ENCODE assay signal across 11 mouse cellular contexts in genomic region chr11:76059971-76060370, GRCm38 (mm10). TPM values are rescaled to one million over a fixed set of nuclear protein-coding genes. Genes with fewer than 3 reads are reported as not detected.
DNase-seq lines count a peak whose midpoint lies in the region; ATAC-seq lines count a peak whose summit lies in the region.
"Had no signal": no experiment of that assay in that cellular context is flagged by ENCODE, and none has a peak within 500 bp of the region (broad histone marks: within the 10 kb centered on the region; RNA-seq: fewer than 3 reads in every experiment).

No protein-coding gene starts in this region.

- no peak overlapping the region for H3K4me2 ChIP-seq in embryonic facial prominence, embryonic 15.5 days (replicated peaks)
- H3K4me2 ChIP-seq in stomach, embryonic 15.5 days = no peak overlapping the region
- H3K4me2 ChIP-seq: heart, embryonic 13.5 days; neural tube, embryonic 13.5 days had no signal

- intact Hi-C loops in left cerebral cortex, postnatal 25 days (cut with DNase I) = no loop called here

- H3K27me3 ChIP-seq in heart, embryonic 10.5 days (ENCODE audit: insufficient read depth, poor library complexity, severe bottlenecking) = no peaks in the 10 kb centered on the region
- H3K27me3 ChIP-seq in embryonic facial prominence, embryonic 15.5 days = no peaks in the 10 kb centered on the region
- no peaks in the 10 kb centered on the region for H3K27me3 ChIP-seq in stomach, embryonic 15.5 days (replicated peaks)
- H3K27me3 ChIP-seq: heart, embryonic 13.5 days; neural tube, embryonic 13.5 days had no signal

- H3K27ac ChIP-seq in heart, embryonic 10.5 days = peak overlapping the region; percentile 59
- peak overlapping the region; percentile 35; the same call in 1 of the 2 replicates for H3K27ac ChIP-seq in embryonic facial prominence, embryonic 15.5 days (replicated peaks)
- peak overlapping the region; percentile 5; the same call in 1 of the 2 replicates for H3K27ac ChIP-seq in stomach, embryonic 15.5 days
- H3K27ac ChIP-seq: heart, embryonic 13.5 days; neural tube, embryonic 13.5 days had no signal

- WGBS in heart, embryonic 10.5 days = 72% methylated on average over 7 of the region's 7 CpGs
- 33% methylated on average over 7 of the region's 7 CpGs for WGBS in embryonic facial prominence, embryonic 15.5 days
- WGBS in stomach, embryonic 15.5 days = 42% methylated on average over 7 of the region's 7 CpGs

- ATAC-seq in embryonic facial prominence, embryonic 15.5 days (ENCODE audit: insufficient number of reproducible peaks, low FRiP score, low TSS enrichment, low read depth) = no peak
- no peak for ATAC-seq in stomach, embryonic 15.5 days (ENCODE audit: insufficient read depth, low FRiP score, low read depth)

- H3K9me3 ChIP-seq in heart, embryonic 10.5 days = no peaks in the 10 kb centered on the region
- H3K9me3 ChIP-seq in embryonic facial prominence, embryonic 15.5 days (replicated peaks) = no peaks in the 10 kb centered on the region
- no peaks in the 10 kb centered on the region for H3K9me3 ChIP-seq in stomach, embryonic 15.5 days
- H3K9me3 ChIP-seq: heart, embryonic 13.5 days; neural tube, embryonic 13.5 days had no signal

- no peak overlapping the region for H3K9ac ChIP-seq in embryonic facial prominence, embryonic 15.5 days
- no peak overlapping the region for H3K9ac ChIP-seq in stomach, embryonic 15.5 days
- H3K9ac ChIP-seq: heart, embryonic 13.5 days; neural tube, embryonic 13.5 days had no signal

- 0 out of 2 replicates have a peak, but pooled peaks cover 17% of the 10 kb centered on the region for H3K4me1 ChIP-seq in heart, embryonic 10.5 days
- H3K4me1 ChIP-seq in embryonic facial prominence, embryonic 15.5 days = peaks cover 16% of the 10 kb centered on the region; the same call in 1 of the 2 replicates
- H3K4me1 ChIP-seq in stomach, embryonic 15.5 days = 0 out of 2 replicates have a peak, but pooled peaks cover 9% of the 10 kb centered on the region

- no peak for DNase-seq in heart, embryonic 10.5 days (ENCODE audit: low spot score)
- DNase-seq in heart, adult 18-20 months = no peak
- DNase-seq in kidney, postnatal 36 days = peak; percentile 67 to 80
- DNase-seq in left cerebral cortex, postnatal 25 days (ENCODE audit: low spot score in 2 of 2) = no peak
- no peak for DNase-seq in left cerebral cortex, adult 9 months (ENCODE audit: low spot score in 2 of 2)
- no peak for DNase-seq in cerebellum, postnatal 4 days (ENCODE audit: low spot score in 2 of 2)
- DNase-seq: adrenal gland, postnatal 25 days had no signal

- H3K36me3 ChIP-seq in heart, embryonic 10.5 days = peaks cover 25% of the 10 kb centered on the region
- 0 out of 2 replicates have a peak, but pooled peaks cover 9% of the 10 kb centered on the region for H3K36me3 ChIP-seq in embryonic facial prominence, embryonic 15.5 days
- no peaks in the 10 kb centered on the region for H3K36me3 ChIP-seq in stomach, embryonic 15.5 days

- no peak overlapping the region for H3K4me3 ChIP-seq in heart, embryonic 10.5 days
- no peak overlapping the region for H3K4me3 ChIP-seq in embryonic facial prominence, embryonic 15.5 days (replicated peaks)
- H3K4me3 ChIP-seq in stomach, embryonic 15.5 days (replicated peaks) = no peak overlapping the region
- H3K4me3 ChIP-seq: heart, embryonic 13.5 days; neural tube, embryonic 13.5 days had no signal

RNA-seq across cellular contexts. Expression of gene Rflnb, which starts 32.4 kb away (rescaled TPM):
- polyA plus RNA-seq in heart, embryonic 10.5 days (2016; fragmentation: Nextera tagmentation; extraction: Ambion mirVana) = 8.4 and 13.3 TPM in 2 replicates
- 10 to 100 TPM; 28.6 to 35.8 TPM for total RNA-seq in heart, adult 18-20 months (2021)
- 55.6 and 56.7 TPM in 2 replicates for polyA plus RNA-seq in embryonic facial prominence, embryonic 15.5 days (2015; fragmentation: Nextera tagmentation; extraction: Ambion mirVana)
- 53.8 and 54.0 TPM in 2 replicates for polyA plus RNA-seq in stomach, embryonic 15.5 days (2015; fragmentation: Nextera tagmentation; extraction: Ambion mirVana)
- total RNA-seq in left cerebral cortex, postnatal 25 days (2021) = 1 to 10 TPM; 8.9 to 9.8 TPM

Comparison
In these comparisons a context has a peak if more than half of its experiments do, and no peak if none do; other contexts are left out.
1. DNase-seq: peak in kidney, postnatal 36 days (2 of 2); none in heart, embryonic 10.5 days (single experiment), heart, adult 18-20 months (0 of 2), left cerebral cortex, postnatal 25 days (0 of 2), left cerebral cortex, adult 9 months (0 of 2) and cerebellum, postnatal 4 days (0 of 2).
2. H3K27ac ChIP-seq: peak in every context shown above with its lines; median percentile 59 in heart, embryonic 10.5 days; 35 in embryonic facial prominence, embryonic 15.5 days; 5 in stomach, embryonic 15.5 days.